Mouse (Mus musculus) forebrain, embryonic 12.5 days (tissue): ENCODE measurements around the gene Cemip. TPM values are rescaled to one million over a fixed set of nuclear protein-coding genes. Genes with fewer than 3 reads are reported as not detected.
"Not testable (repeated sequence)": the region's sequence is repeated elsewhere in the genome, so short reads cannot be mapped to it uniquely, and the experiment has no call there.

ENCODE experiments used
- ATAC-seq: fragments of 200-750 bp; cut with Nextera tagmentation; 2 replicates; pipeline ENCODE4 v1.8.0; 2017; ENCODE audit warnings: moderate TSS enrichment; ENCODE audit not compliant: low FRiP score
- H3K27ac ChIP-seq: fragments of 300-500 bp; sonication (generic); 2 replicates; pipeline ENCODE4 v1.5.1; 2016; ENCODE audit warnings: mild to moderate bottlenecking
- H3K27me3 ChIP-seq: fragments of 300-500 bp; sonication (generic); 2 replicates; pipeline ENCODE4 v1.6.1; 2016; ENCODE audit warnings: mild to moderate bottlenecking
- H3K36me3 ChIP-seq: fragments of 300-500 bp; sonication (generic); replicated peaks from 2 replicates; pipeline ENCODE4 v1.6.1; 2016; ENCODE audit warnings: mild to moderate bottlenecking
- H3K4me1 ChIP-seq: fragments of 300-500 bp; sonication (generic); 2 replicates; pipeline ENCODE4 v1.6.1; 2016
- H3K4me2 ChIP-seq: fragments of 300-500 bp; sonication (generic); 2 replicates; pipeline ENCODE4 v1.6.1; 2016; ENCODE audit warnings: mild to moderate bottlenecking, moderate library complexity
- H3K4me3 ChIP-seq: fragments of 300-500 bp; sonication (generic); replicated peaks from 2 replicates; pipeline ENCODE4 v1.5.1; 2016; ENCODE audit warnings: mild to moderate bottlenecking
- H3K9ac ChIP-seq: fragments of 300-500 bp; sonication (generic); 2 replicates; pipeline ENCODE4 v1.6.1; 2016; ENCODE audit warnings: mild to moderate bottlenecking
- H3K9me3 ChIP-seq: fragments of 300-500 bp; sonication (generic); 2 replicates; pipeline ENCODE4 v1.6.1; 2016
- WGBS: fragments of 180-500 bp; shearing (Covaris S2); methylation state at CpG from one replicate; pipeline ENCODE4 v1.1.7; 2016; 5-methylcytosine and 5-hydroxymethylcytosine counted together
- polyA plus RNA-seq: library from polyadenylated mRNA; unstranded; fragments of >200 nt; fragmentation: Nextera tagmentation; extraction: Ambion mirVana; gene quantifications from 2 replicates; pipeline ENCODE4 v1.2.1, GENCODE M21; 2016

The Cemip gene
- polyA plus RNA-seq, 1 experiment from 2014 or later: 0.63 TPM

DNA sequence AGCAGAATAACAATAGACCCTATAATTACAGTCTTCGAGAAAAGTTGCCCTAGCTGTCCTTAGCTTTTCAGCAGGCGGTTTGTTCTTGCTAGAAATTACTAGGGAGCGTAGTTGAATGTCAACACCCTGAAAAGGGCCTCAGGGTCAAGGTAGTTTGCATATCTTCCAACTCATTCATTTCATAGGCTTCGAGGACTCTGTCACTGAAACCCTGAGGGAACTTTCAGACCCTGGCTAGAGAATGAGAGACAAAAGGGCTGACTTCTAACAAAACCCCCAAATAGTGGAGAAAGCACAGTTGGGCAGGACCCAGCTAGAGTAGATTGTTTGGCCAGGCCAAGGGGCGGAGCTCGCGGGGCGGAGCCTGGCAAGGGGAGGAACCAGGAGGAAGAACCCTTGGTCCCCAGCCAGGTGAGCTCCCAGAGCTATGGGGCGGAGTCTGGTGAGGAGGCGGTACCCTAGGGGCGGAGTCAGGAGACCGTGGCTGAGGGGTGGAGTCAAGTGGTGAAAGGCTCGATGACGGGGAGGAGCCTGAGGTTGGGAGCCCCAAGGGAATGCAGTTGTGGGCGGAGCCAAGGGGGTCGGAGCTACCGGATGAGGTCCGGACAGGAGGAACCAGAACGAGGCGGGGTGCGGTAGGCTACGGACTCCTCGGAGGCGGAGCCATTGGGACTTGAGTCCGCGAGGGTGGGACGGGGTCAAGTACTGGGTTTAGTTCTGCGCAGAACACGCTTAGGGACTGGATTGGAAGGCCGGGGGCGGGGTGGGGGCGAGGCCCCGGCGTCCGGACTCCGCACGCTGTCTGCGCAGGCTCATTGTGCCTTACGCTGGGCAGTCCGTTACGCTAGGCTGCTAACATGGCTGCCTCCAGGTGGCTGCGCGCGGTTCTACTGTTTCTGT is 194.6 kb downstream of the Cemip start:
- Histone ChIP-seq H3K27me3 (no peaks in the 10 kb centered on the region), H3K4me2 (peak overlapping the region; percentile 80), H3K27ac (peak overlapping the region; percentile 83), H3K4me3 (peak overlapping the region; percentile 75), H3K4me1 (peaks cover 16% of the 10 kb centered on the region), H3K9ac (peak overlapping the region; percentile 79), H3K36me3 (peaks cover 13% of the 10 kb centered on the region), H3K9me3 (peaks cover 2% of the 10 kb centered on the region; the same call in 1 of the 2 replicates)
- WGBS: 3% methylated on average over 33 of the region's 44 CpGs
- peak; percentile 96 for ATAC-seq

- H3K27me3 ChIP-seq, H3K4me2 ChIP-seq, H3K9me3 ChIP-seq, H3K36me3 ChIP-seq, ATAC-seq, H3K4me3 ChIP-seq, H3K9ac ChIP-seq, H3K27ac ChIP-seq: not testable (repeated sequence)
- peaks cover 20% of the 10 kb centered on the region for H3K4me1 ChIP-seq
- WGBS: 87% methylated on average over 5 of the region's 5 CpGs
Observed at GRCm38 (mm10) chr7:83889946-83890345, 196.4 kb downstream of the Cemip start.

GRCm38 (mm10) chr7:83889383-83889782 is 196.9 kb downstream of the Cemip start:
- 71% methylated on average over 3 of the region's 3 CpGs for WGBS
- Histone ChIP-seq H3K4me3 (no peak overlapping the region), H3K9ac (no peak overlapping the region), H3K9me3 (peaks cover 4% of the 10 kb centered on the region; the same call in 1 of the 2 replicates), H3K27ac (no peak overlapping the region), H3K36me3 (no peaks in the 10 kb centered on the region), H3K4me1 (peaks cover 24% of the 10 kb centered on the region), H3K27me3 (no peaks in the 10 kb centered on the region), H3K4me2 (no peak overlapping the region)
- ATAC-seq: no peak

GRCm38 (mm10) chr7:83886366-83887129 is 199.8 kb downstream of the Cemip start:
- WGBS: 95% methylated on average over 6 of the region's 6 CpGs
- peaks cover 30% of the 10 kb centered on the region for H3K4me1 ChIP-seq
- H3K27me3 ChIP-seq: no peaks in the 10 kb centered on the region
- no peak overlapping the region for H3K9ac ChIP-seq
- no peak overlapping the region for H3K4me2 ChIP-seq
- ATAC-seq: no peak
- H3K9me3 ChIP-seq: peaks cover 9% of the 10 kb centered on the region; the same call in 1 of the 2 replicates
- H3K27ac ChIP-seq: no peak overlapping the region
- H3K4me3 ChIP-seq: no peak overlapping the region
- H3K36me3 ChIP-seq: peaks cover 10% of the 10 kb centered on the region

DNA sequence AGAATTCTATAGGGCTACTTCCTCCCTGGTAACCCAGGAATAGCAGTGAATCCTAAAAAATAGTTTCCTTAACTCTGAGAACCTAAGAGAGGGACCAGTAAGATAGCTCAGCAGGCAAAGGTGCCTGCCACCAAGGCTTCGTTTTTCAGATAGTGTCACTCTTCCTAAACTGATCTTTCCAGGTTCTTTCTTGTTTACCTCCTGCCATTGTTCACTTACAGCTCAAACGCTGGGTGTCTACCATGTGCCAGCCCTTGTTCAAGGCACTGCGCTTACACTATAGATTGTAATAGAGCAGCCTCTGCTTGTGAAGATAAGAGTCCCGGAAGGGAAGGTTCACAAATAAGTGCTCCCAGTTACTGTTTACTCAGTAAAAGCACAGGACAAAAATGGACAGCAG is 200.5 kb downstream of the Cemip start:
- H3K9me3 ChIP-seq: peaks cover 9% of the 10 kb centered on the region; the same call in 1 of the 2 replicates
- 93% methylated on average over 4 of the region's 4 CpGs for WGBS
- no peak overlapping the region for H3K4me3 ChIP-seq
- peaks cover 10% of the 10 kb centered on the region for H3K36me3 ChIP-seq
- H3K4me2 ChIP-seq: no peak overlapping the region
- H3K27ac ChIP-seq: no peak overlapping the region
- H3K4me1 ChIP-seq: peaks cover 36% of the 10 kb centered on the region
- no peaks in the 10 kb centered on the region for H3K27me3 ChIP-seq
- H3K9ac ChIP-seq: no peak overlapping the region
- no peak for ATAC-seq

GRCm38 (mm10) chr7:83884921-83885532 is 201.3 kb downstream of the Cemip start:
- peak overlapping the region; percentile 92 for H3K27ac ChIP-seq
- peak overlapping the region; percentile 84 for H3K4me2 ChIP-seq
- no peaks in the 10 kb centered on the region for H3K27me3 ChIP-seq
- H3K4me1 ChIP-seq: peaks cover 40% of the 10 kb centered on the region
- H3K9me3 ChIP-seq: peaks cover 9% of the 10 kb centered on the region; the same call in 1 of the 2 replicates
- 43% methylated on average over 6 of the region's 6 CpGs for WGBS
- peak overlapping the region; percentile 64 for H3K4me3 ChIP-seq
- no peak for ATAC-seq
- peaks cover 10% of the 10 kb centered on the region for H3K36me3 ChIP-seq
- peak overlapping the region; percentile 80; the same call in 1 of the 2 replicates for H3K9ac ChIP-seq

DNA sequence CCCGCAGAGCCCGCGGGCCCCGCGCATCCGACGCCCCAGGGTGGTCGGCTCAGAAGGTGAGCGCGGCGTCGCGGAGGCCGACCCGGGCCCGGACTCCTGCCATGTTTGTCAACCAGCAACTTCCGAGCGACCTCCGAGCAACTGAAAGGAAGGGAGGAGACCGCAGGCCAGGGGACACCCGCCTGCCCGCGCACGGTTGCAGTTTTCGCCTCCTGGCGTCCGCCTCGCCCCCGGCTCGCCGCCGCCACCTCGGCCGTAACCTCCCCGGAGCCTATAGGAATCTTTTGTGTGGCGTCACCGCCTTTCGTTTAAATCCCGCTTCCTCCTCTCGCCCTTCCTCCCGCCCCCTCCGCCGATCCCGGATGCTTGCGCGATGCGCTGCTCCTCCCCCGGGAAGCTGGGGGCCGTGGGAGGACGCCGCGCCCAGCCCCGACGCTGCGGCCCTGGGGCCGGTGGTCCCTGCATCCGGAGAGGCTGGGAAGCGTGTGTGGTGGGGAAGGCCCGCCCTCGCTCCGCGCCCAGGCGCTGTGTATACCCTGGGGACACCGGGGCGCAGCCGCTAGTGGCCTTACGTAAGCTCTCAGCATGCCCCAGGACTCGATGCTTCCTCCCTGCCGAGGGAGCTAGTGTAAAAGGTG is 202.2 kb downstream of the Cemip start, which contains the start of the genes Tlnrd1 and Mesd:
Gene Tlnrd1 (minus strand): TSS at position 285 of the 638 bp plus-strand sequence.
Gene Mesd (plus strand): TSS at position 446 of the 638 bp plus-strand sequence.
- 0% methylated on average over 68 of the region's 69 CpGs for WGBS
- H3K4me2 ChIP-seq: peak within 1 kb of the TSS; percentile 84
- H3K9me3 ChIP-seq: peaks cover 9% of the 10 kb centered on the region; the same call in 1 of the 2 replicates
- peak; percentile 83 for ATAC-seq
- peak within 1 kb of the TSS; percentile 80 for H3K9ac ChIP-seq
- peaks cover 47% of the 10 kb centered on the region for H3K4me1 ChIP-seq
- peak within 1 kb of the TSS; percentile 92 for H3K27ac ChIP-seq
- H3K4me3 ChIP-seq: peak within 1 kb of the TSS; percentile 64
- H3K27me3 ChIP-seq: no peaks in the 10 kb centered on the region
- H3K36me3 ChIP-seq: peaks cover 10% of the 10 kb centered on the region

- Histone ChIP-seq H3K9me3 (peaks cover 9% of the 10 kb centered on the region; the same call in 1 of the 2 replicates), H3K4me1 (peaks cover 54% of the 10 kb centered on the region), H3K27ac (peak overlapping the region; percentile 92), H3K36me3 (peaks cover 10% of the 10 kb centered on the region), H3K27me3 (no peaks in the 10 kb centered on the region), H3K4me2 (peak overlapping the region; percentile 84), H3K4me3 (peak overlapping the region; percentile 64), H3K9ac (peak overlapping the region; percentile 80)
- ATAC-seq: peak; percentile 78
- under 1% methylated on average over 86 of the region's 91 CpGs for WGBS
Observed at GRCm38 (mm10) chr7:83883276-83884020, 202.9 kb downstream of the Cemip start.

Other genes starting within 250 kb of the Cemip start
- gene Tlnrd1, start 202.2 kb downstream of the Cemip start, polyA plus RNA-seq: 8.7 and 10.9 TPM in 2 replicates
- 75.9 and 80.8 TPM in 2 replicates for gene Mesd, start 202.0 kb downstream of the Cemip start, polyA plus RNA-seq
- gene Abhd17c, start 65.4 kb upstream of the Cemip start, polyA plus RNA-seq: 37.8 and 71.4 TPM in 2 replicates